Mouse (Mus musculus): ENCODE results near the gene Ccdc84. TPM values are rescaled to one million over a fixed set of nuclear protein-coding genes. Genes with fewer than 3 reads are reported as not detected.
A peak's percentile ranks its signal among the peaks of the same experiment; 100 is the strongest.
"Not testable (repeated sequence)": the region's sequence is repeated elsewhere in the genome, so short reads cannot be mapped to it uniquely, and the experiment has no call there.

Gene Ccdc84
- polyA plus RNA-seq, 1 experiment from 2014 or later = 33.3 TPM

- 86% methylated on average over 4 of the region's 4 CpGs for WGBS
- ATAC-seq (ENCODE audit: low FRiP score, low TSS enrichment) = no peak
- Histone ChIP-seq H3K27me3 (ENCODE audit: control insufficient read depth, insufficient read depth, low read length) (no peaks in the 10 kb centered on the region), H3K9ac (replicated peaks; ENCODE audit: low read length) (no peak overlapping the region), H3K27ac (replicated peaks; ENCODE audit: low read depth, low read length) (no peak overlapping the region), H3K4me1 (ENCODE audit: control insufficient read depth, insufficient read depth, low read length) (peaks cover 11% of the 10 kb centered on the region; the same call in 1 of the 2 replicates), H3K4me3 (replicated peaks; ENCODE audit: low read depth, low read length) (no peak overlapping the region), H3K36me3 (ENCODE audit: control insufficient read depth, insufficient read depth, low read length) (peaks cover 69% of the 10 kb centered on the region), H3K9me3 (ENCODE audit: control insufficient read depth, low read length) (no peaks in the 10 kb centered on the region), H3K4me2 (ENCODE audit: low read length) (no peak overlapping the region)
- DNase-seq = no peak
Observed at GRCm38 (mm10) chr9:44412306-44412705, 6.1 kb downstream of the Ccdc84 start.

- H3K4me3 ChIP-seq (replicated peaks; ENCODE audit: low read depth, low read length) = no peak overlapping the region
- DNase-seq (no peak), ATAC-seq (ENCODE audit: low FRiP score, low TSS enrichment) (no peak)
- H3K36me3 ChIP-seq (ENCODE audit: control insufficient read depth, insufficient read depth, low read length) = peaks cover 69% of the 10 kb centered on the region
- H3K27me3 ChIP-seq (ENCODE audit: control insufficient read depth, insufficient read depth, low read length) = no peaks in the 10 kb centered on the region
- peaks cover 7% of the 10 kb centered on the region; the same call in 1 of the 2 replicates for H3K4me1 ChIP-seq (ENCODE audit: control insufficient read depth, insufficient read depth, low read length)
- H3K9ac ChIP-seq (replicated peaks; ENCODE audit: low read length) = no peak overlapping the region
- WGBS = 86% methylated on average over 1 of the region's 1 CpGs
- H3K27ac ChIP-seq (replicated peaks; ENCODE audit: low read depth, low read length) = no peak overlapping the region
- no peak overlapping the region for H3K4me2 ChIP-seq (ENCODE audit: low read length)
- no peaks in the 10 kb centered on the region for H3K9me3 ChIP-seq (ENCODE audit: control insufficient read depth, low read length)
Observed at GRCm38 (mm10) chr9:44411601-44412130, 6.7 kb downstream of the Ccdc84 start.

GRCm38 (mm10) chr9:44410647-44411336, 7.6 kb downstream of the Ccdc84 start:
- H3K4me1 ChIP-seq (ENCODE audit: control insufficient read depth, insufficient read depth, low read length) = peaks cover 14% of the 10 kb centered on the region
- H3K9me3 ChIP-seq (ENCODE audit: control insufficient read depth, low read length) = no peaks in the 10 kb centered on the region
- H3K4me3 ChIP-seq (replicated peaks; ENCODE audit: low read depth, low read length) = no peak overlapping the region
- WGBS = 87% methylated on average over 2 of the region's 2 CpGs
- DNase-seq (no peak), ATAC-seq (ENCODE audit: low FRiP score, low TSS enrichment) (no peak)
- no peak overlapping the region for H3K27ac ChIP-seq (replicated peaks; ENCODE audit: low read depth, low read length)
- H3K4me2 ChIP-seq (ENCODE audit: low read length) = no peak overlapping the region
- H3K36me3 ChIP-seq (ENCODE audit: control insufficient read depth, insufficient read depth, low read length) = peaks cover 63% of the 10 kb centered on the region
- no peaks in the 10 kb centered on the region for H3K27me3 ChIP-seq (ENCODE audit: control insufficient read depth, insufficient read depth, low read length)
- H3K9ac ChIP-seq (replicated peaks; ENCODE audit: low read length) = no peak overlapping the region

- H3K4me3 ChIP-seq (replicated peaks; ENCODE audit: low read depth, low read length) = peak overlapping the region; percentile 78
- H3K4me1 ChIP-seq (ENCODE audit: control insufficient read depth, insufficient read depth, low read length) = peaks cover 18% of the 10 kb centered on the region
- not testable (repeated sequence) for DNase-seq; H3K27ac ChIP-seq (replicated peaks; ENCODE audit: low read depth, low read length); H3K27me3 ChIP-seq (ENCODE audit: control insufficient read depth, insufficient read depth, low read length); ATAC-seq (ENCODE audit: low FRiP score, low TSS enrichment); H3K9me3 ChIP-seq (ENCODE audit: control insufficient read depth, low read length); H3K9ac ChIP-seq (replicated peaks; ENCODE audit: low read length)
- WGBS = 76% methylated on average over 9 of the region's 9 CpGs
- H3K36me3 ChIP-seq (ENCODE audit: control insufficient read depth, insufficient read depth, low read length) = peaks cover 66% of the 10 kb centered on the region
- peak overlapping the region; percentile 75 for H3K4me2 ChIP-seq (ENCODE audit: low read length)
Observed at GRCm38 (mm10) chr9:44408693-44409092, 9.7 kb downstream of the Ccdc84 start.

- no peaks in the 10 kb centered on the region for H3K27me3 ChIP-seq (ENCODE audit: control insufficient read depth, insufficient read depth, low read length)
- DNase-seq (no peak), ATAC-seq (ENCODE audit: low FRiP score, low TSS enrichment) (no peak)
- peaks cover 18% of the 10 kb centered on the region for H3K4me1 ChIP-seq (ENCODE audit: control insufficient read depth, insufficient read depth, low read length)
- H3K9ac ChIP-seq (replicated peaks; ENCODE audit: low read length) = peak overlapping the region; percentile 76
- H3K36me3 ChIP-seq (ENCODE audit: control insufficient read depth, insufficient read depth, low read length) = peaks cover 66% of the 10 kb centered on the region
- H3K4me3 ChIP-seq (replicated peaks; ENCODE audit: low read depth, low read length) = peak overlapping the region; percentile 78
- WGBS = under 1% methylated on average over 24 of the region's 24 CpGs
- no peaks in the 10 kb centered on the region for H3K9me3 ChIP-seq (ENCODE audit: control insufficient read depth, low read length)
- H3K4me2 ChIP-seq (ENCODE audit: low read length) = peak overlapping the region; percentile 75
- H3K27ac ChIP-seq (replicated peaks; ENCODE audit: low read depth, low read length) = peak overlapping the region; percentile 96
Observed at GRCm38 (mm10) chr9:44407752-44408097, 10.6 kb downstream of the Ccdc84 start.

GRCm38 (mm10) chr9:44406906-44407751, 11.2 kb downstream of the Ccdc84 start, which contains the start of the genes Rps25 and Trappc4:
Rps25 (plus strand) TSS chr9:44407139.
Trappc4 (minus strand) TSS chr9:44407600.
- H3K36me3 ChIP-seq (ENCODE audit: control insufficient read depth, insufficient read depth, low read length) = peaks cover 66% of the 10 kb centered on the region
- WGBS = under 1% methylated on average over 51 of the region's 51 CpGs
- peak within 1 kb of the TSS; percentile 78 for H3K4me3 ChIP-seq (replicated peaks; ENCODE audit: low read depth, low read length)
- ATAC-seq (ENCODE audit: low FRiP score, low TSS enrichment) (peak; percentile 96), DNase-seq (peak; percentile 98)
- H3K9me3 ChIP-seq (ENCODE audit: control insufficient read depth, low read length) = no peaks in the 10 kb centered on the region
- H3K9ac ChIP-seq (replicated peaks; ENCODE audit: low read length) = peak within 1 kb of the TSS; percentile 76
- H3K4me2 ChIP-seq (ENCODE audit: low read length) = peak within 1 kb of the TSS; percentile 75
- H3K27ac ChIP-seq (replicated peaks; ENCODE audit: low read depth, low read length) = peak within 1 kb of the TSS; percentile 96
- no peaks in the 10 kb centered on the region for H3K27me3 ChIP-seq (ENCODE audit: control insufficient read depth, insufficient read depth, low read length)
- peaks cover 18% of the 10 kb centered on the region for H3K4me1 ChIP-seq (ENCODE audit: control insufficient read depth, insufficient read depth, low read length)

- H3K4me1 ChIP-seq (ENCODE audit: control insufficient read depth, insufficient read depth, low read length) = peaks cover 18% of the 10 kb centered on the region
- H3K27me3 ChIP-seq (ENCODE audit: control insufficient read depth, insufficient read depth, low read length) = no peaks in the 10 kb centered on the region
- H3K36me3 ChIP-seq (ENCODE audit: control insufficient read depth, insufficient read depth, low read length) = peaks cover 66% of the 10 kb centered on the region
- DNase-seq (no peak), ATAC-seq (ENCODE audit: low FRiP score, low TSS enrichment) (no peak)
- H3K9me3 ChIP-seq (ENCODE audit: control insufficient read depth, low read length) = no peaks in the 10 kb centered on the region
- H3K4me3 ChIP-seq (replicated peaks; ENCODE audit: low read depth, low read length) = no peak overlapping the region
- WGBS = 92% methylated on average over 3 of the region's 3 CpGs
- no peak overlapping the region for H3K4me2 ChIP-seq (ENCODE audit: low read length)
- no peak overlapping the region for H3K9ac ChIP-seq (replicated peaks; ENCODE audit: low read length)
- H3K27ac ChIP-seq (replicated peaks; ENCODE audit: low read depth, low read length) = no peak overlapping the region
Observed at GRCm38 (mm10) chr9:44405011-44405410, 13.4 kb downstream of the Ccdc84 start.

- H3K27ac ChIP-seq (replicated peaks; ENCODE audit: low read depth, low read length) = no peak overlapping the region
- H3K36me3 ChIP-seq (ENCODE audit: control insufficient read depth, insufficient read depth, low read length) = peaks cover 67% of the 10 kb centered on the region
- peaks cover 21% of the 10 kb centered on the region for H3K4me1 ChIP-seq (ENCODE audit: control insufficient read depth, insufficient read depth, low read length)
- no peak overlapping the region for H3K4me2 ChIP-seq (ENCODE audit: low read length)
- H3K27me3 ChIP-seq (ENCODE audit: control insufficient read depth, insufficient read depth, low read length) = no peaks in the 10 kb centered on the region
- WGBS = 94% methylated on average over 4 of the region's 4 CpGs
- H3K9me3 ChIP-seq (ENCODE audit: control insufficient read depth, low read length) = no peaks in the 10 kb centered on the region
- no peak overlapping the region for H3K4me3 ChIP-seq (replicated peaks; ENCODE audit: low read depth, low read length)
- no peak for DNase-seq
- no peak overlapping the region for H3K9ac ChIP-seq (replicated peaks; ENCODE audit: low read length)
- no peak for ATAC-seq (ENCODE audit: low FRiP score, low TSS enrichment)
Observed at GRCm38 (mm10) chr9:44401081-44401480, 17.3 kb downstream of the Ccdc84 start.

Data from midbrain, embryonic 14.5 days (tissue).